Mouse (Mus musculus): ENCODE results near the gene Mmel1.

GRCm38 (mm10) chr4:154864961-154865760, 4.2 kb upstream of the Mmel1 start:
- no peak for TF ChIP-seq POLR2A (IDR thresholded peaks at IDR 0.05; ENCODE audit: borderline replicate concordance, extremely low read depth, low read depth, low read length)
- TF ChIP-seq CTCF (IDR thresholded peaks at IDR 0.05; ENCODE audit: insufficient read depth, low read length), result no peak
